Mouse (Mus musculus): ENCODE data around the gene Cadm2. TPM values are rescaled to one million over a fixed set of nuclear protein-coding genes. Genes with fewer than 3 reads are reported as not detected.

Gene Cadm2
- polyA plus RNA-seq, 1 experiment from 2014 or later, result 0.13 TPM

DNA sequence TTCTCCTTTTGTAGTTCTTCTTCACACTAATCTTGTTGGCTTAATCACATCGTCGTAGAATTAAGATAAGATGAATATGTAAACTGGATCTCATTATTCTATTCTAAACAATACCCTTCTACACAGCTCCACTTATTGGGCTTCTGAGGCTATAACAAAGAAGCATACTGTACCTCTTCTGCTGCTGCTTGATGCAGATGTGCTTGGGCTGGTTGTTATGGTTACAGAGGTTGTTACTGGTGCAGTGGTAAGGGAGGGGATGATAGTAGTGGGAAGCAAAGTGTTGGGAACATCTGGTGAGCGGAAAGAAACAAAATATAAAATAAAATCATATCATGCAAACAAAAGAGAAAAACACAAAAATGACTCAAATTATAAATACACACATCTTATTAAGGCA is 889.5 kb downstream of the Cadm2 start:
- TF ChIP-seq CTCF (IDR thresholded peaks at IDR 0.05; ENCODE audit: low read depth), result no peak
- H3K9ac ChIP-seq (ENCODE audit: low read depth, low read length), result no peak overlapping the region
- no peaks in the 10 kb centered on the region for H3K36me3 ChIP-seq (ENCODE audit: control insufficient read depth, insufficient read depth)
- H3K4me1 ChIP-seq (replicated peaks; ENCODE audit: control insufficient read depth, insufficient read depth, low read length), result no peaks in the 10 kb centered on the region
- no peaks in the 10 kb centered on the region for H3K9me3 ChIP-seq (ENCODE audit: control insufficient read depth)
- H3K4me3 ChIP-seq (ENCODE audit: low read depth, low read length), result no peak overlapping the region
- H3K4me2 ChIP-seq (replicated peaks; ENCODE audit: low read depth), result no peak overlapping the region
- ATAC-seq, result no peak
- no peaks in the 10 kb centered on the region for H3K27me3 ChIP-seq (replicated peaks; ENCODE audit: control insufficient read depth, insufficient read depth, low read length)
- H3K27ac ChIP-seq (ENCODE audit: low read depth, low read length), result no peak overlapping the region
- WGBS, result 59% methylated on average over 3 of the region's 3 CpGs

DNA sequence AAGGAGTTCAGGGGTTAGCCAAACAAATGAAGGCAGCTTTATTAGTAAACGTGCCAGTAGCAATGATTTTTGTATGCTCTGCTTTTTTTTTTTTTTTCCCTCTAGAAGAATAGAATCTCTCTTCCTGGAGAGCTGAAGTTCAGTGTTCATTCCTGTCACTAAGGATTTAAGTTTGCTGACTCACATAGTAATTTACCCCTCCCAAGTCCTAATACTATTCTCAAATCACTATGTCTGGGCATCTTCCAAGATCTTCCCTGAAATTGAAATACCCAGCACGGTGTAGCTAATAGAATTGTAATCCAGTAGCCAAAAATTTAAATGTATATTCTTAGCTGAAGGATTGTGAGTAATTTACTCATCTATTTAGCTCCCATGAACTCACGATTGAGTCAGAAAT is 914.2 kb downstream of the Cadm2 start:
- 64% methylated on average over 3 of the region's 3 CpGs for WGBS
- ATAC-seq, result no peak
- H3K4me3 ChIP-seq (ENCODE audit: low read depth, low read length), result no peak overlapping the region

DNA sequence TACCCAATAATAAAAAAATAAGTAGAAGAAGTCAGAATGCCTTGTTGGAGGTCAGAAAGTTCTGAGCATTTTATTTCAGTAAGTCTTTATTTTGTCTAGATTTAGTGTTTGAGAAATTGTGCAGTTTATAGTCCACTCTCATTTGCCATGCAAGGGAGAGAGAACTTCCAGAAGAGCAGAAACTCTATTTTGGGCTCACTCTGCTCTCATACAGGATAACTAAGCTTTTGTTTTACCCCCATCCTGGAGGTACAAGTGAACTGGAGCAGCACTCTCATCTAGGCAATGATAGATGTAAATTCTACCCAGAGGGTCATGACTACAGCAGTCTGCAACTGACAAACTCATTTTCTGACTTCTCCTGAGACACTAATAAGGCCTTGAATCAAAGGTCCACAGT is 925.9 kb downstream of the Cadm2 start:
- H3K4me1 ChIP-seq (replicated peaks; ENCODE audit: control insufficient read depth, insufficient read depth, low read length), result no peaks in the 10 kb centered on the region
- no peak overlapping the region for H3K4me3 ChIP-seq (ENCODE audit: low read depth, low read length)
- H3K27me3 ChIP-seq (replicated peaks; ENCODE audit: control insufficient read depth, insufficient read depth, low read length), result no peaks in the 10 kb centered on the region
- ATAC-seq, result no peak
- TF ChIP-seq CTCF (IDR thresholded peaks at IDR 0.05; ENCODE audit: low read depth), result no peak
- H3K27ac ChIP-seq (ENCODE audit: low read depth, low read length), result no peak overlapping the region
- H3K4me2 ChIP-seq (replicated peaks; ENCODE audit: low read depth), result no peak overlapping the region
- H3K9me3 ChIP-seq (ENCODE audit: control insufficient read depth), result no peaks in the 10 kb centered on the region
- no peak overlapping the region for H3K9ac ChIP-seq (ENCODE audit: low read depth, low read length)
- no peaks in the 10 kb centered on the region for H3K36me3 ChIP-seq (ENCODE audit: control insufficient read depth, insufficient read depth)

More for the DNA sequence above, 914.2 kb downstream of the Cadm2 start:
- H3K9ac ChIP-seq (ENCODE audit: low read depth, low read length), result no peak overlapping the region
- TF ChIP-seq CTCF (IDR thresholded peaks at IDR 0.05; ENCODE audit: low read depth), result no peak
- no peak overlapping the region for H3K27ac ChIP-seq (ENCODE audit: low read depth, low read length)
- no peaks in the 10 kb centered on the region for H3K27me3 ChIP-seq (replicated peaks; ENCODE audit: control insufficient read depth, insufficient read depth, low read length)
- no peaks in the 10 kb centered on the region for H3K9me3 ChIP-seq (ENCODE audit: control insufficient read depth)
- no peak overlapping the region for H3K4me2 ChIP-seq (replicated peaks; ENCODE audit: low read depth)
- no peaks in the 10 kb centered on the region for H3K36me3 ChIP-seq (ENCODE audit: control insufficient read depth, insufficient read depth)
- H3K4me1 ChIP-seq (replicated peaks; ENCODE audit: control insufficient read depth, insufficient read depth, low read length), result no peaks in the 10 kb centered on the region

DNA sequence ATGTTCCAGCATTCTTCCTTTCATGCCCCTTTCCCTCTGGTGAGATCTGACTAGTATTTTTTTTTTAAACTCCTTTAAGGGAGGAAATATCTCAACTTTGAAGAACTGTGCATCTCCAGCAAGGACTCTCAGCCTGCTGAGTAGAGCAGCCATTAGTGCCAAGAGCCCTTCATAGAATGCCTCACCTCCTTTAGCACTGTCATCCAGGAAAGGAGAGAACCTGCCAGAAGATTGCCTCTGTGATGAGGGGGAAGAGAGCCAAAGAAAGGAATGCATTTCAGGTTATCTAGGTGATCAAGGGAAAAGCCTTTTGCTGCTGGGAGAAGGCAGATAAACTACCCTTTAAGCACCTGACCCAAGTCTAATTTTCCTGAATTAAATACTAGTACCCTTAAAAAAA is 943.5 kb downstream of the Cadm2 start:
- no peak overlapping the region for H3K4me2 ChIP-seq (replicated peaks; ENCODE audit: low read depth)
- no peaks in the 10 kb centered on the region for H3K4me1 ChIP-seq (replicated peaks; ENCODE audit: control insufficient read depth, insufficient read depth, low read length)
- no peaks in the 10 kb centered on the region for H3K27me3 ChIP-seq (replicated peaks; ENCODE audit: control insufficient read depth, insufficient read depth, low read length)
- H3K4me3 ChIP-seq (ENCODE audit: low read depth, low read length), result no peak overlapping the region
- no peak for ATAC-seq
- H3K9me3 ChIP-seq (ENCODE audit: control insufficient read depth), result no peaks in the 10 kb centered on the region
- no peaks in the 10 kb centered on the region for H3K36me3 ChIP-seq (ENCODE audit: control insufficient read depth, insufficient read depth)
- no peak overlapping the region for H3K27ac ChIP-seq (ENCODE audit: low read depth, low read length)
- no peak for TF ChIP-seq CTCF (IDR thresholded peaks at IDR 0.05; ENCODE audit: low read depth)
- no peak overlapping the region for H3K9ac ChIP-seq (ENCODE audit: low read depth, low read length)

DNA sequence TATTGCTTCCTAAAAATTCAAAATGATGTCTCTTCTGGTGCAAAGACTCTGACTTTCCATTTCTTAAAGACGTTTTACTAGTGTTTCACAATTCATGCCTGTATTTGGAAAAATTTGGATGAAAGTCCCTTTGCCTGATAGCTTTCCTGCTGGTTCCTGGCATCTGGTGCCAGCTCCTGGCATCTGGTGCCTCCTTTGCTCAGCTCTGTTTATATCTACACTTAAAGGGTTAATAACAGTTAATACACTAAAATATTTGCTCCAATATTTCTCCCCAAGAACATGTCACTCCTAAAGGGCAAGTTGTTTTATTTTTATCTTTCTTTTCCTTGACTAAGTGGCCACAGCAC is 969.7 kb downstream of the Cadm2 start:
- no peak overlapping the region for H3K4me3 ChIP-seq (ENCODE audit: low read depth, low read length)
- H3K4me2 ChIP-seq (replicated peaks; ENCODE audit: low read depth), result no peak overlapping the region
- no peak for TF ChIP-seq CTCF (IDR thresholded peaks at IDR 0.05; ENCODE audit: low read depth)
- H3K9me3 ChIP-seq (ENCODE audit: control insufficient read depth), result no peaks in the 10 kb centered on the region
- WGBS, result 84% methylated on average over 1 of the region's 1 CpGs
- ATAC-seq, result no peak
- no peaks in the 10 kb centered on the region for H3K27me3 ChIP-seq (replicated peaks; ENCODE audit: control insufficient read depth, insufficient read depth, low read length)
- no peak overlapping the region for H3K27ac ChIP-seq (ENCODE audit: low read depth, low read length)
- no peaks in the 10 kb centered on the region for H3K36me3 ChIP-seq (ENCODE audit: control insufficient read depth, insufficient read depth)
- H3K4me1 ChIP-seq (replicated peaks; ENCODE audit: control insufficient read depth, insufficient read depth, low read length), result no peaks in the 10 kb centered on the region
- H3K9ac ChIP-seq (ENCODE audit: low read depth, low read length), result no peak overlapping the region

DNA sequence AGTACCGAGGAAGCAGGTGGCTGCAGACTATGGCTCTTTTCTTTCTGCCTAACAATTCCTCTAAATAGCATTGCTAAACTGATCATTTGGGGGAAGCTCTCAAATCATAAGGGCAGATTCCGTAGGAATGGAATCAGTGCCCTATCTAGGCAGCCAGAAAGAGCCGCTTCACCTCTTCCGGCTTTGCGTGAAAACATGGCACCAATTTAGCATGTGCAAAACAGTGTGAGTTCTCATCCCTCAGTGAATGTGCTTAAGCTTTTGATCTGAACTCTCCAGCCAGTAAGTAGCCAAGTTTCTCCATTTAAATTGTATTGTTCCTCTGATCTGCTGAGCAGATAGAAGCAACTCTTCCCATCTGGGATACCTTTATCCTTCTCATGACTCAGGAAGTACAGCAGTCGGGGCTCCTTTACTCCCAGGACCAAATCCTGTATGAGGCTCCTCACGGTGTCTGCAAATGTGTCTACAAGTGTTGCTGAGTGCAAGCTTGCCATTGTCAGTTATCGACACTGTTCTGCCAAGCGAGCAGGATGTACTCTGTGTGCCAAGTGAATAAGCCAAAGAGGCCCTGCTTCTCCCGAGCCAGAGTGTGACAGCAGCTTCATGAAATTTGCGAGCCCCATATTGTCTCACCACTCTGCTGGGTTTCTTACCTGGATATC is 970.2 kb downstream of the Cadm2 start:
- Histone ChIP-seq H3K4me2 (replicated peaks; ENCODE audit: low read depth) (no peak overlapping the region), H3K4me3 (ENCODE audit: low read depth, low read length) (no peak overlapping the region), H3K27ac (ENCODE audit: low read depth, low read length) (no peak overlapping the region), H3K4me1 (replicated peaks; ENCODE audit: control insufficient read depth, insufficient read depth, low read length) (no peaks in the 10 kb centered on the region), H3K9ac (ENCODE audit: low read depth, low read length) (no peak overlapping the region), H3K9me3 (ENCODE audit: control insufficient read depth) (no peaks in the 10 kb centered on the region), H3K36me3 (ENCODE audit: control insufficient read depth, insufficient read depth) (no peaks in the 10 kb centered on the region), H3K27me3 (replicated peaks; ENCODE audit: control insufficient read depth, insufficient read depth, low read length) (no peaks in the 10 kb centered on the region)
- no peak for ATAC-seq
- WGBS, result 91% methylated on average over 11 of the region's 11 CpGs
- TF ChIP-seq CTCF (IDR thresholded peaks at IDR 0.05; ENCODE audit: low read depth), result no peak

DNA sequence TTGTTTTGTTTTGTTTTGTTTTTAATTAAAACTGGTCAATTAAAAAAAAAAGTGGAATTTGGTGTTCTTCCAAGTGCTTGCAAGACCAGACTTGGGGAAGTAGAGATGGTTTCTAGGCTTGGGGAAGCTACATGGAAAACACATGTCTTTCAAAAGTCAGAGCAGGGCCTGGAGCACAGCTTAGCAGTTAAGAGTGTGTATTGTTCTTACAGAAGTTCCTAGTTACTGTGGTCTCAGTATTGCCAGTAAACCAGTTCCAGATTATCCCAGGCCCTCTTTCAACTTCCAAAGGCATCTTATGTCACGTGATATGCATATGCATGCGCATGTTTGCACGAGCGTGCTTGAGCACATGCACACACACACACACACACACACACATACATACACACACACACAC is 972.9 kb downstream of the Cadm2 start:
- Histone ChIP-seq H3K4me2 (replicated peaks; ENCODE audit: low read depth) (no peak overlapping the region), H3K9ac (ENCODE audit: low read depth, low read length) (no peak overlapping the region), H3K4me1 (replicated peaks; ENCODE audit: control insufficient read depth, insufficient read depth, low read length) (no peaks in the 10 kb centered on the region), H3K27me3 (replicated peaks; ENCODE audit: control insufficient read depth, insufficient read depth, low read length) (no peaks in the 10 kb centered on the region), H3K4me3 (ENCODE audit: low read depth, low read length) (no peak overlapping the region), H3K9me3 (ENCODE audit: control insufficient read depth) (no peaks in the 10 kb centered on the region), H3K27ac (ENCODE audit: low read depth, low read length) (no peak overlapping the region), H3K36me3 (ENCODE audit: control insufficient read depth, insufficient read depth) (no peaks in the 10 kb centered on the region)
- WGBS, result 97% methylated on average over 4 of the region's 4 CpGs
- no peak for TF ChIP-seq CTCF (IDR thresholded peaks at IDR 0.05; ENCODE audit: low read depth)
- no peak for ATAC-seq

Data from intestine, postnatal 0 days (tissue).